Mouse (Mus musculus) midbrain, embryonic 14.5 days (tissue): ENCODE data around the gene Gm10337. TPM values are rescaled to one million over a fixed set of nuclear protein-coding genes. Genes with fewer than 3 reads are reported as not detected.
A peak's percentile ranks its signal among the peaks of the same experiment; 100 is the strongest.

Experiments used
- ATAC-seq: fragments of 200-750 bp; cut with Nextera tagmentation; 2 replicates; pipeline ENCODE4 v1.8.0; 2017; ENCODE audit warnings: moderate number of reproducible peaks, moderate library complexity; ENCODE audit not compliant: low FRiP score, low TSS enrichment
- DNase-seq: peaks from one replicate; pipeline ENCODE4 v3.0.0-alpha.2; 2015
- H3K27ac ChIP-seq: fragments of 300-500 bp; sonication (generic); replicated peaks from 2 replicates; pipeline ENCODE4 v1.5.1; 2014; ENCODE audit warnings: mild to moderate bottlenecking, low read depth, low read length, moderate library complexity
- H3K27me3 ChIP-seq: fragments of 300-500 bp; sonication (generic); 2 replicates; pipeline ENCODE4 v1.6.1; 2014; ENCODE audit warnings: low read length, control low read depth, mixed read lengths; ENCODE audit not compliant: control insufficient read depth, insufficient read depth
- H3K36me3 ChIP-seq: fragments of 300-500 bp; sonication (generic); 2 replicates; pipeline ENCODE4 v1.6.1; 2014; ENCODE audit warnings: low read length, control low read depth; ENCODE audit not compliant: control insufficient read depth, insufficient read depth
- H3K4me1 ChIP-seq: fragments of 300-500 bp; sonication (generic); 2 replicates; pipeline ENCODE4 v1.6.1; 2014; ENCODE audit warnings: mild to moderate bottlenecking, antibody characterized with exemption, low read length, control low read depth; ENCODE audit not compliant: control insufficient read depth, insufficient read depth
- H3K4me2 ChIP-seq: fragments of 300-500 bp; sonication (generic); 2 replicates; pipeline ENCODE4 v1.6.1; 2014; ENCODE audit warnings: mild to moderate bottlenecking, low read length, moderate library complexity
- H3K4me3 ChIP-seq: fragments of 300-500 bp; sonication (generic); replicated peaks from 2 replicates; pipeline ENCODE4 v1.5.1; 2014; ENCODE audit warnings: low read depth, low read length
- H3K9ac ChIP-seq: fragments of 300-500 bp; sonication (generic); replicated peaks from 2 replicates; pipeline ENCODE4 v1.6.1; 2014; ENCODE audit warnings: mild to moderate bottlenecking, low read length, moderate library complexity
- H3K9me3 ChIP-seq: fragments of 300-500 bp; sonication (generic); 2 replicates; pipeline ENCODE4 v1.6.1; 2016; ENCODE audit warnings: low read length, control low read depth, mixed read lengths; ENCODE audit not compliant: control insufficient read depth
- WGBS: fragments of 180-500 bp; shearing (Covaris S2); extraction: QIAGEN DNeasy Blood & Tissue Kit; methylation state at CpG from one replicate; pipeline ENCODE4 v1.1.7; 2014; 5-methylcytosine and 5-hydroxymethylcytosine counted together
- polyA plus RNA-seq: library from polyadenylated mRNA; unstranded; fragments of >200 nt; fragmentation: Nextera tagmentation; extraction: Ambion mirVana; gene quantifications from 2 replicates; pipeline ENCODE4 v1.2.1, GENCODE M21; 2014

The Gm10337 gene
- polyA plus RNA-seq, 1 experiment from 2014 or later = not detected

- peaks cover 50% of the 10 kb centered on the region for H3K4me1 ChIP-seq
- DNase-seq = peak; percentile 67
Observed at GRCm38 (mm10) chr15:102510110-102510509, 6.6 kb downstream of the Gm10337 start.

GRCm38 (mm10) chr15:102510590-102511284 lies 7.2 kb downstream of the Gm10337 start:
- DNase-seq (peak; percentile 95), ATAC-seq (peak; percentile 95)
- Histone ChIP-seq H3K4me2 (peak overlapping the region; percentile 80), H3K4me3 (peak overlapping the region; percentile 65), H3K9ac (peak overlapping the region; percentile 73), H3K27ac (peak overlapping the region; percentile 91), H3K4me1 (peaks cover 56% of the 10 kb centered on the region), H3K27me3 (no peaks in the 10 kb centered on the region), H3K9me3 (no peaks in the 10 kb centered on the region), H3K36me3 (peaks cover 16% of the 10 kb centered on the region)
- WGBS = 3% methylated on average over 34 of the region's 34 CpGs

More at GRCm38 (mm10) chr15:102510110-102510509, 6.6 kb downstream of the Gm10337 start:
- Histone ChIP-seq H3K27ac (peak overlapping the region; percentile 91), H3K9me3 (no peaks in the 10 kb centered on the region), H3K4me2 (peak overlapping the region; percentile 80), H3K27me3 (no peaks in the 10 kb centered on the region), H3K4me3 (peak overlapping the region; percentile 65), H3K36me3 (peaks cover 22% of the 10 kb centered on the region), H3K9ac (peak overlapping the region; percentile 73)
- ATAC-seq = peak; percentile 65; the same call in 1 of the 2 replicates
- WGBS = 4% methylated on average over 9 of the region's 9 CpGs

- peaks cover 16% of the 10 kb centered on the region for H3K36me3 ChIP-seq
- peak overlapping the region; percentile 91 for H3K27ac ChIP-seq
- H3K4me2 ChIP-seq = peak overlapping the region; percentile 80
- DNase-seq (peak; percentile 54), ATAC-seq (peak; percentile 11; the same call in 1 of the 2 replicates)
- 1% methylated on average over 6 of the region's 6 CpGs for WGBS
- H3K9me3 ChIP-seq = no peaks in the 10 kb centered on the region
- no peaks in the 10 kb centered on the region for H3K27me3 ChIP-seq
- H3K9ac ChIP-seq = peak overlapping the region; percentile 73; the same call in 1 of the 2 replicates
- H3K4me3 ChIP-seq = peak overlapping the region; percentile 65
- H3K4me1 ChIP-seq = peaks cover 61% of the 10 kb centered on the region
Observed at GRCm38 (mm10) chr15:102511285-102511833, 7.8 kb downstream of the Gm10337 start.

- Histone ChIP-seq H3K4me3 (no peak overlapping the region), H3K4me1 (peaks cover 61% of the 10 kb centered on the region), H3K27me3 (no peaks in the 10 kb centered on the region), H3K9ac (peak overlapping the region; percentile 6; the same call in 1 of the 2 replicates), H3K27ac (peak overlapping the region; percentile 91), H3K9me3 (no peaks in the 10 kb centered on the region), H3K4me2 (peak overlapping the region; percentile 80), H3K36me3 (peaks cover 16% of the 10 kb centered on the region)
- DNase-seq (no peak), ATAC-seq (no peak)
- WGBS = 11% methylated on average over 5 of the region's 5 CpGs
Observed at GRCm38 (mm10) chr15:102512010-102512409, 8.5 kb downstream of the Gm10337 start.

- Histone ChIP-seq H3K4me2 (peak overlapping the region; percentile 80), H3K27ac (peak overlapping the region; percentile 91), H3K4me1 (peaks cover 61% of the 10 kb centered on the region), H3K36me3 (peaks cover 14% of the 10 kb centered on the region), H3K4me3 (no peak overlapping the region), H3K9ac (peak overlapping the region; percentile 6; the same call in 1 of the 2 replicates), H3K9me3 (no peaks in the 10 kb centered on the region), H3K27me3 (no peaks in the 10 kb centered on the region)
- ATAC-seq = no peak
- no peak for DNase-seq
Observed at GRCm38 (mm10) chr15:102512471-102512870, 8.9 kb downstream of the Gm10337 start.

GRCm38 (mm10) chr15:102513004-102513403 lies 9.5 kb downstream of the Gm10337 start:
- H3K36me3 ChIP-seq = peaks cover 9% of the 10 kb centered on the region
- no peak overlapping the region; the same call in 1 of the 2 replicates for H3K9ac ChIP-seq
- DNase-seq (no peak), ATAC-seq (no peak)
- no peak overlapping the region; the same call in 1 of the 2 replicates for H3K4me2 ChIP-seq
- no peaks in the 10 kb centered on the region for H3K27me3 ChIP-seq
- H3K4me3 ChIP-seq = no peak overlapping the region
- peaks cover 61% of the 10 kb centered on the region for H3K4me1 ChIP-seq
- H3K9me3 ChIP-seq = no peaks in the 10 kb centered on the region
- H3K27ac ChIP-seq = peak overlapping the region; percentile 91
- 79% methylated on average over 3 of the region's 3 CpGs for WGBS

- Histone ChIP-seq H3K4me2 (peak overlapping the region; percentile 65), H3K27me3 (no peaks in the 10 kb centered on the region), H3K36me3 (no peaks in the 10 kb centered on the region), H3K4me1 (peaks cover 57% of the 10 kb centered on the region), H3K9me3 (no peaks in the 10 kb centered on the region), H3K9ac (no peak overlapping the region), H3K27ac (no peak overlapping the region), H3K4me3 (peak overlapping the region; percentile 69)
- no peak for DNase-seq
- WGBS = 91% methylated on average over 2 of the region's 2 CpGs
- no peak for ATAC-seq
Observed at GRCm38 (mm10) chr15:102515261-102515660, 11.7 kb downstream of the Gm10337 start.

GRCm38 (mm10) chr15:102515791-102516190 lies 12.3 kb downstream of the Gm10337 start:
- H3K36me3 ChIP-seq = no peaks in the 10 kb centered on the region
- WGBS = 42% methylated on average over 4 of the region's 4 CpGs
- H3K27ac ChIP-seq = peak overlapping the region; percentile 99
- H3K4me3 ChIP-seq = peak overlapping the region; percentile 69
- ATAC-seq (no peak), DNase-seq (no peak)
- H3K4me2 ChIP-seq = peak overlapping the region; percentile 65
- peaks cover 56% of the 10 kb centered on the region for H3K4me1 ChIP-seq
- no peaks in the 10 kb centered on the region for H3K9me3 ChIP-seq
- H3K27me3 ChIP-seq = no peaks in the 10 kb centered on the region
- peak overlapping the region; percentile 91 for H3K9ac ChIP-seq
